Mouse (Mus musculus): Measurements from ENCODE around the gene Nhlh2. TPM values are rescaled to one million over a fixed set of nuclear protein-coding genes. Genes with fewer than 3 reads are reported as not detected.

Gene Nhlh2
- polyA plus RNA-seq, 1 experiment = not detected

DNA sequence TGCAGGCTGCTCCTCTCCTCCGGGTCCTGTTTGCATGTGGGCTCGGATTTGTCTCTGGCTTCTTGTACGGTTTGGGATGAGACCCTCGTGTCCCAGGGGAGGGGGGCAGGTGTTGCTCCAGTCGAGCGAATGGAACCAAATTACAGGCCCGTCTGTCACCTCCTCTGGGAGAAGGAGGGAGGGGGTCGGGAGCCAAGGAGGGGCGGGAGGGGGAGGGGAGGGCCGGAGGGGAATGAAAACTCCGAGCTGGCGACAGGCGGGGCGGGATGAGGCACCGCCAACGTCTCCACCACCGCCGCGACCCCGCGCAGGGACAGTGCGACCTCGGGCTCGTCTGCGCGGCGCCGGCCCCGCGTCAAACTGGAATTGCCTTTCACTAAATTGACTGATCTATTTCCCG lies 13.5 kb downstream of the Nhlh2 start:
- TF ChIP-seq POLR2A (IDR thresholded peaks at IDR 0.05; ENCODE audit: borderline replicate concordance, low read depth, low read length) (no peak), CTCF (IDR thresholded peaks at IDR 0.05; ENCODE audit: low read depth, low read length) (no peak)
- Histone ChIP-seq H3K4me3 (ENCODE audit: insufficient read depth, low read length) (no peak overlapping the region), H3K27ac (ENCODE audit: insufficient read depth, low read depth, low read length) (no peak overlapping the region), H3K4me1 (ENCODE audit: control insufficient read depth, insufficient read depth, low read length) (no peaks in the 10 kb centered on the region)

DNA sequence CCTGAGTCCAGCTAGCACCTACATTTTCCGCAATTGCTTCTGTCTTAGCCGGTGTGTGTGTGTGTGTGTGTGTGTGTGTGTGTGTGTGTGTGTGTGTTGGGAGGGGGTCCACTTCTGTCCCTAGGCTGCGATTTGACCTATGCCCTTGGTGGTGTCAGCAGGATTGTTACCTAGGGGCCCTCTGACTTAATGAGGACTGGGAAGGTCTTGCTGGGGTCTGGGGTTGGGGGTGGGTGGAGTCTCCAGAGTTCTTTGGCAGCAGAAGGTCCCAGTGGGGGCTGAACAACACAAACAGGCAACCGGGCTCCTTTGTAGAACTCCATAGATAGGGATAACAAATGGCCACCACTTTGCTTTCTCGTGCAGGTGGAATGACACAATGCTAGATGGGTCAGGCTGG lies 14.0 kb downstream of the Nhlh2 start:
- no peak overlapping the region for H3K27ac ChIP-seq (ENCODE audit: insufficient read depth, low read depth, low read length)
- no peaks in the 10 kb centered on the region for H3K4me1 ChIP-seq (ENCODE audit: control insufficient read depth, insufficient read depth, low read length)
- no peak for TF ChIP-seq POLR2A (IDR thresholded peaks at IDR 0.05; ENCODE audit: borderline replicate concordance, low read depth, low read length)
- no peak for TF ChIP-seq CTCF (IDR thresholded peaks at IDR 0.05; ENCODE audit: low read depth, low read length)
- H3K4me3 ChIP-seq (ENCODE audit: insufficient read depth, low read length) = no peak overlapping the region

DNA sequence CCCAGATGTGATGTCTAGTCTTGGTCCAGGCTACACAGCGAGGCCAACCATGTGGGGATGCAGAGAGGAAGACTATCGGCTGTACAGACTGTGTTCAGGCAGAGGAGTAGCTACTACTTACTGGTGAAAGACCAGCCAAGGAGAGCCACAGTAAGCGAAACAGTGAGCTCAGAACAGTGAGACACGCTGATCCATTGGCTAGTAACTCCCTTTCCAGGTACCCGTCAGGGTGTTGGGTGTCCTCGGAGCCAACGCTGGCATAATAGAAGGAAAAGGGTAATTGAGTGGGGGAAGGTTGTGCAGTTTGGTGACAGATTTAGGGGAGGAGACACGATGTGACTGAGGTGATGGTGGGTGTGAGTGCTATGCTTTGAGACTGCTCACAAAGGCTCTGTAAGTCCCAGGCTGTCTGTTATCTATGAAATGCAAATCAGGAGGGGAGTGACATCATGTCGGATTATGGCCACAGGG lies 15.1 kb downstream of the Nhlh2 start:
- no peak overlapping the region for H3K4me3 ChIP-seq (ENCODE audit: insufficient read depth, low read length)
- H3K4me1 ChIP-seq (ENCODE audit: control insufficient read depth, insufficient read depth, low read length) = no peaks in the 10 kb centered on the region

DNA sequence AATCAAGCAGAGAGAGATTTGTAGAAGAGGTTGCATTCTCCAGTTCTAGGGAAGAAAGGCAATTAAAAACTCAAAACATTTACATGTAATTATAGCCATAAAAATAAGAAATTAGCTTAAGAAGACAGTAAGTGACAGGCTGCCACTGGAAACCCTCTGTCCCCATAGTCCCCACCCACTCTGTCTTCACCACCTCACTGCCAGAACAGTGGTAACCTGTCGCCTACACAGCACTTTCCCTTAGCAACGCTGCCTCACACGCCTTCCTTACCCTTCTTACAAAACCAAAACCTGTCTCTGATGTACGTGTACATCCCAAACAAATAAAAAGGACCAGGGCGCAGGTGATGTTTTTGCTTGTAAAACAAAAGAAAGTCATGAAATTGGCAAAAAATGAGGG lies 15.8 kb downstream of the Nhlh2 start:
- no peak overlapping the region for H3K4me3 ChIP-seq (ENCODE audit: insufficient read depth, low read length)
- no peak overlapping the region for H3K27ac ChIP-seq (ENCODE audit: insufficient read depth, low read depth, low read length)
- H3K4me1 ChIP-seq (ENCODE audit: control insufficient read depth, insufficient read depth, low read length) = no peaks in the 10 kb centered on the region
- TF ChIP-seq POLR2A (IDR thresholded peaks at IDR 0.05; ENCODE audit: borderline replicate concordance, low read depth, low read length) = no peak
- no peak for TF ChIP-seq CTCF (IDR thresholded peaks at IDR 0.05; ENCODE audit: low read depth, low read length)

More for the DNA sequence above, 15.1 kb downstream of the Nhlh2 start:
- TF ChIP-seq CTCF (IDR thresholded peaks at IDR 0.05; ENCODE audit: low read depth, low read length) = no peak
- TF ChIP-seq POLR2A (IDR thresholded peaks at IDR 0.05; ENCODE audit: borderline replicate concordance, low read depth, low read length) = no peak
- H3K27ac ChIP-seq (ENCODE audit: insufficient read depth, low read depth, low read length) = no peak overlapping the region

DNA sequence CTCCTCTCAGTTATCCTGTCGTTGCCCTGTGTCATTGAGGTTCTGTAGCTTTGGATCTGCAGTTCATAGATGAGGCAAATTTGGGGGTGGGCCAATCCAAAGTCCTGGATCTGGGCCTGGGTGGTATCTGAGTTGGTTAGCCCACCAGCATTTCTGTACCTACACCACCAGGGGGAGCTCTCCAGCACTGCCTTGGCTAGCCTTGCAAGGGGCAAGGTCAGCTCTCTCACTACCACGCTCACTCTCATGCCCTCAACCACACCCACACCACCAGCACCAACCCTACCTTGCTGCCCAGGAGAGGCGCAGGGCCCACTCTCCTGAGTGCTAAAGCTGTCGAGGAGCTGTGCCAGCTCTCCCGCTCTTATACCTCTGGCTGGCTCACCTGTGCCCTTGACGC lies 18.0 kb downstream of the Nhlh2 start:
- Histone ChIP-seq H3K27ac (ENCODE audit: insufficient read depth, low read depth, low read length) (no peak overlapping the region), H3K4me3 (ENCODE audit: insufficient read depth, low read length) (no peak overlapping the region), H3K4me1 (ENCODE audit: control insufficient read depth, insufficient read depth, low read length) (no peaks in the 10 kb centered on the region)
- TF ChIP-seq CTCF (IDR thresholded peaks at IDR 0.05; ENCODE audit: low read depth, low read length) (peak; percentile 46), POLR2A (IDR thresholded peaks at IDR 0.05; ENCODE audit: borderline replicate concordance, low read depth, low read length) (no peak)

DNA sequence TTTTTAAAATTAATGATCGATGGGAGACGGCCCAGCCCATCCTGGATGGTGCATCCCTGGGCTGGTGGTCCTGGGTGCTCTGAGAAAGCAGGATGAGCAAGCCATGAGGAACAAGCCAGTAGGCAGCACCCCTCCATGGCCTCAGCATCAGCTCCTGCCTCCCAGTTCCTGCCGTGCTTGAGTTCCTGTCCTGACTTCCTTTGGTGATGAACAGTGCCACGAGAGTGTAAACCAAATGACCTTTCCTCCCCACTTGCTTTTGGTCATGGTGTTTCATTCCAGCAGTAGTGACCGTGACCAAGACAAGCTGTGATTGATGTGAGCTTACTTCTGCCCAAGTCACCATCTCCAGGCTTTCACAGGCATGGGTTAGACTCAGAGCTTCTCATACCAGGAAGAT lies 27.9 kb downstream of the Nhlh2 start:
- Histone ChIP-seq H3K4me1 (ENCODE audit: control insufficient read depth, insufficient read depth, low read length) (no peaks in the 10 kb centered on the region), H3K4me3 (ENCODE audit: insufficient read depth, low read length) (no peak overlapping the region), H3K27ac (ENCODE audit: insufficient read depth, low read depth, low read length) (no peak overlapping the region)
- TF ChIP-seq CTCF (IDR thresholded peaks at IDR 0.05; ENCODE audit: low read depth, low read length) (no peak), POLR2A (IDR thresholded peaks at IDR 0.05; ENCODE audit: borderline replicate concordance, low read depth, low read length) (no peak)

DNA sequence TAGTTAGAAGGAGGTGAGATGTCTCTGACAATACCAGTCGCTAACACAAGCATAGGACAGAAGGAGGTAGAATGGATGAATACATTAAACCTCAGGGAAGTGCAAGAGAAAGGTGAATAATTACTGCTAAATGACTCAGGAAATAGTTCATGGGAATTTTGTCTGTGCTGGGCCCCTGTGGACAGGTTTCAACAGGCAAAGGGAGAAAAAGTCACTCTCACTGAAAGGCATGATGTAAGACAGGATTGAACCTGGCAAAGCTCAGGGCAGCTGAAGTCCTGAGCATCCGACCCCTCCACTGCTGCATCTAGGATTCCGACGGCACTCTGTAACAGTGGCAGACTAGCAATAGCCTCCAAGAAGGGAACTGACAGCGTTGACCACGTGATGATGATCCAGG lies 28.7 kb downstream of the Nhlh2 start:
- TF ChIP-seq CTCF (IDR thresholded peaks at IDR 0.05; ENCODE audit: low read depth, low read length) (no peak), POLR2A (IDR thresholded peaks at IDR 0.05; ENCODE audit: borderline replicate concordance, low read depth, low read length) (no peak)
- Histone ChIP-seq H3K27ac (ENCODE audit: insufficient read depth, low read depth, low read length) (no peak overlapping the region), H3K4me1 (ENCODE audit: control insufficient read depth, insufficient read depth, low read length) (no peaks in the 10 kb centered on the region), H3K4me3 (ENCODE audit: insufficient read depth, low read length) (no peak overlapping the region)

DNA sequence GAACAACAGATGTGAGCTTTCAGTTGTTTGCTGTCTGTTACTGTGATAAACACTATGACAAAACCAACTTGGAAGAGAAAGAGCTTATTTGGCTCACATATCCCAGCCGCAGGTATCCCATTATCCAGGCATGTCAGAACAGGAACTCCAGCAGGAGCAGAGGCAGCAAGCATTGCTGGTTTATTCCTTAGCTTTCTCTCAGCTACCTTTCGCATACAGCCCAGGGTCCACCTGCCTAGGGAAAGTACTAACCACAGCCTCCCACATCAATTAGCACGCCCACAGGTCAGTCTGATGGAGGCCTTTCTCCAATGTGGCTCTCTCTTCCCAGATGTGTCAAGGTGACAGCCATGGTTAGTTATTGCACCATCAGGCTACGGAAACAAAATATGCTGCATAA lies 31.8 kb downstream of the Nhlh2 start:
- H3K4me1 ChIP-seq (ENCODE audit: control insufficient read depth, insufficient read depth, low read length) = no peaks in the 10 kb centered on the region
- H3K27ac ChIP-seq (ENCODE audit: insufficient read depth, low read depth, low read length) = no peak overlapping the region
- no peak for TF ChIP-seq CTCF (IDR thresholded peaks at IDR 0.05; ENCODE audit: low read depth, low read length)
- no peak for TF ChIP-seq POLR2A (IDR thresholded peaks at IDR 0.05; ENCODE audit: borderline replicate concordance, low read depth, low read length)
- H3K4me3 ChIP-seq (ENCODE audit: insufficient read depth, low read length) = no peak overlapping the region

DNA sequence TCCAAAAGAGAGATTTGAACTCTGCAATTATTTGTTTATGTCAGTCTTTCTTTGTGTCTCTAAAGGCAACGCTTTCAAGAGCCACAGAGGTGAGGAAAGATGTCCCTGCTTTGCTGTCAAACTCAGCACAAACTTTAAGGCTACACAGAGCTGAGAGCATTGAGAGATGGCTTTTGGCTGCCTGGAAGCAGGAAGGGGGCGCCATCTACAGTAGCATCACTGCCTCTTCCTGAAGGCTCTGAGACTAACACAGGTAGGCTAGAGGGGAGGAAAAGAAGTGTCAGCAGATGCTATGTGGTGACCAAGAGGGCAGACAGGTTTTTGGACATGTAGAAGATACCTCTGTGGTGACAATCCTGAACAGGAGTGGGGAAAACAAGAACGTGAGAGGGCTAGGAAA lies 35.2 kb downstream of the Nhlh2 start:
- Histone ChIP-seq H3K4me3 (ENCODE audit: insufficient read depth, low read length) (no peak overlapping the region), H3K4me1 (ENCODE audit: control insufficient read depth, insufficient read depth, low read length) (no peaks in the 10 kb centered on the region), H3K27ac (ENCODE audit: insufficient read depth, low read depth, low read length) (no peak overlapping the region)
- TF ChIP-seq CTCF (IDR thresholded peaks at IDR 0.05; ENCODE audit: low read depth, low read length) = no peak
- TF ChIP-seq POLR2A (IDR thresholded peaks at IDR 0.05; ENCODE audit: borderline replicate concordance, low read depth, low read length) = no peak

DNA sequence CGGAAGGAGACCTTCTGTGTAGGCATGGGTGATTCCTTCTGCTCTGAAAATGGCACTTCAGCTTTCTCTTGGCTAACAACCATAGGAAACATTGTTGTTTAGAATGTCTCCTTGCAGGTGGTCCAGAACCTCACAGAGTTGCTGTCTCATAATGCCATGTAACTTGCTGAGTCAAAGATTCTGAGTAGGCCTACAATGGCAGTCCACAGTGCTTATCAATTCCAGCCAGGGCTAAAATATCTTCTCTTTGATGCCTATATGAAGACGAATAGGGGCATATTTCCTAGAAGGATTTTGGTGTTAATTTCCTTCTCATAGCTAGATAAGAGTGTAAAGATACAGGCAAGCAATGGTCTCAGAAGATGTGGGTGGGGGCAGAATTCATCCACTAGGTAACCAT lies 37.7 kb downstream of the Nhlh2 start:
- no peak overlapping the region for H3K4me3 ChIP-seq (ENCODE audit: insufficient read depth, low read length)
- no peak overlapping the region for H3K27ac ChIP-seq (ENCODE audit: insufficient read depth, low read depth, low read length)
- no peaks in the 10 kb centered on the region for H3K4me1 ChIP-seq (ENCODE audit: control insufficient read depth, insufficient read depth, low read length)
- TF ChIP-seq POLR2A (IDR thresholded peaks at IDR 0.05; ENCODE audit: borderline replicate concordance, low read depth, low read length) (no peak), CTCF (IDR thresholded peaks at IDR 0.05; ENCODE audit: low read depth, low read length) (no peak)

All from bone marrow macrophage, adult 2 months (primary cell).